Mouse (Mus musculus) v-Abl transformed pro-B cells (cell line): Measurements from ENCODE around the gene Gm10135.
"Not testable (repeated sequence)": the region's sequence is repeated elsewhere in the genome, so short reads cannot be mapped to it uniquely, and the experiment has no call there.

ENCODE experiments used
- in situ Hi-C, 2 experiments: fragments of 400-800 bp; cut with MboI; formaldehyde crosslinking; loops; one replicate each; pipeline ENCODE4 v1.15.1; 2025; ENCODE audit not compliant: unreplicated experiment in 2 of 2

Gm10135 gene

DNA sequence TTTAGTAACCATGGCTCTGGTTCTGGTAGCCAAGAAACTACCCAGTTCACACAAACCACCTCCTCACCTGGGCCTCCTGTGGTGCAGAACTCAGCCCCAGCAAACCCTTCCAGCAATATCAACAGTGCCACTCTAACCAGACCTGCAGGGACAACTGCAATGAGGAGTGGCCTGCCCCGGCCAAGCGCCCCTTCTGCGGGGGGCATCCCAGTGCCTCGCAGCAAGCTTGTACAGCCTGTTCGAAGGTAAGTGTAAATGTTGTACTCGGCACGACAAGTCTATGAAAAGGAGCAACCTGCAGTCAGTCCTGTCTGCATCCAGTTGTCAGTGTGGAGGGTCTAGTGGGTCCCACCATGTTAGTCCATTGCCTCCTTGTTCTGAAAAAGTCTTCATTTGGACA is at the start of gene Gm10135:
Gene Gm10135 (minus strand): TSS at position 101 of the 400 bp plus-strand sequence.
- in situ Hi-C loops: loop anchor here (25.0 kb wide), 3 partner anchors 612 to 663 kb away; partner anchors contain the start of genes Lrrc66 (in 1 of the 2) and Sgcb (in 1 of the 2)

DNA sequence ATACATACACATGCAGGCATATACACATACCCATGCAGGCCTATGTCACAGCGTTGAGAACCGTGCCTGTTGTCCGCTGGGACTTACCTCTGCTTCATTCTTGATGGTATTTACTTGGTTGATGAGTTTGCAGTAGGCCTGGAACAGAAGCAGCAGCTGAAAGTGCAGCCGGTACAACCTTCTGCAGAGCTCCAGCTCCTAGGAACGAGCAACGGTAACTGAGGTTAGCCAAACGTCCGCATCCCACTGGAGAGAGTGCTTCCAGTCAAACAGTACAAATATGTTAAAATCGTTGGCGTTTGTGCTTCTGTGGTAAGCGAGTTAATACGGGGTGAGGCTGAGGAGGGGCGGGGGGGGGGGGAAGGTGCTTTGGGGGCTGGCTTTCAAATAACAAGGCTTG is 49.3 kb upstream of the Gm10135 start:
- in situ Hi-C loops: loop anchor here in 1 of 2 experiments (10.0 kb wide), 1 partner anchor 51 kb away; no protein-coding TSS in a partner anchor

DNA sequence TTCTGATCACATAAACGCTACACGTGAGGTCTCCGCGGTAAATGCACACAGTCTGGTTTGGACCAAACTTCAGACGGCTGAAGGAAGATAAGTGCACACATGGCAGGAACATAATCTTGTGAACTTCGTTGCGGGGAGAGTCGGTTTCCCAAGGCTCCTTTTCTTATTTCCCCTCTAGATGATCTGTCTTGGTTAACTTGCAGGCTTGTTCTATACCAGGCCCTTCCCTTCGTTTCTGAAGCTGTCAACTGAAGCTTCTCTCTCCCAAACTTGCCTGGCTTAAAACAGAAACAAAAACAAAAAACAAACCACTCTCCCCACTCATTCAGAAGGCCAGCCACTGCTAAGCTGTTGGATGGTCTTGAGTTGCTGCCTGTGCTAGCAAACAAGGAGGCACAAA is 40.2 kb upstream of the Gm10135 start:
- in situ Hi-C loops: no loop called here

DNA sequence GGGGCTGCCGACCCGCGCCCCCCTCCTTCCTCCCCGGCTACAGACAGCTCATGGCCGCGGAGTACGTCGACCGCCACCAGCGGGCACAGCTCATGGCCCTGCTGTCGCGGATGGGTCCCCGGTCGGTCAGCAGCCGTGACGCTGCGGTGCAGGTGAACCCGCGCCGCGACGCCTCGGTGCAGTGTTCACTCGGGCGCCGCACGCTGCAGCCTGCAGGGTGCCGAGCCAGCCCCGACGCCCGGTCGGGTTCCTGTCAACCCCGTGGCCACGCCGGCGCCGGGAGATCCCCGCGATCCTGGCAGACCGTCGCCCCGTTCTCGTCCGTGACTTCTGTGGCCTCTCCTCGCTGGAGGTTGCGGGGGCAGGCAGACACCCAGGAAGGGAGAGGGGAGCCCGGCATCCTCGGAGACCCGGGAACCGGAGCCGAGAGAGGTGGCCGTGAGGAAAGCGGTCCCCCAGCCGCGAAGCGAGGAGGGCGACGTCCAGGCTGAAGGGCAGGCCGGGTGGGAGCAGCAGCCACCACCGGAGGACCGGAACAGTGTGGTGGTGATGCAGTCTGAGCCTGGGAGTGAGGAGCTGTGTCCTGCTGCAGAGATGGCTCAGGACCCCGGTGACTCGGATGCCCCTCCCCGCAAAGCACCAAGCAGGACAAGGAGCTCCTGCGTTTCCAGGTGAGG is 39.2 kb upstream of the Gm10135 start:
- in situ Hi-C loops: not testable (repeated sequence)

DNA sequence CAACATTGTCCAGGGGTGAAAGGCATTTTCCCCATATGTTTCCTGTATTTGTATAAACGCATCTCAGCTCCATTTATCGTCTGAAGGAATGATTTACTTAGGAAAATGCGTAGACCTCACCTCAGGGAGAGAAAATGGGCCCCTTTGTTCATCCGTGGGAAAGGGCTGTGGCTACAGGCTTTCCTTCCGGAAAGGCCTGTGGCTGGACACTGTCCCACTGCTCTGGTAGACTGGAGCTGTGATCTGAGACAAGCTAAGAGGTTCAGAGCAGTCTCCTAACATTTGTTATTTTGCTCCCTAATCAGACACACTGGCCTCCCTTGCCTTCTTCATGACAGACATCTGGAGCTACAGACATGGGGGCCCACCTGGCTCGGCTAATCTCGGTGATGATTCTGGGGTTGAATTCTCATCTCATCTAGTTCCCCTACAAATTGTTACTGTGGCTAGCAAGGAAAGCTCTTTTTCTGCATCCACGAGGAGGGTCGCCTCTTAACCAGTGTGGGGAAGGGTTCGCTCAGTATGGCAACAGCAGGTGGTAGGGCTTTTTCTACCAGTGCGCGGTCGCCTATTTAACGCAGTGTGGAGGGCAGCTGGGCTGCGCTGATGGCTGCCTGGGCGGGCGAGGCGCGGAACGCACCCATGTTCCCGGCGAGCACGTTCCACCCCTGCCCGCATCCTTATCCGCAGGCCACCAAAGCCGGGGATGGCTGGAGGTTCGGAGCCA is 38.5 kb upstream of the Gm10135 start:
- in situ Hi-C loops: not testable (repeated sequence)

DNA sequence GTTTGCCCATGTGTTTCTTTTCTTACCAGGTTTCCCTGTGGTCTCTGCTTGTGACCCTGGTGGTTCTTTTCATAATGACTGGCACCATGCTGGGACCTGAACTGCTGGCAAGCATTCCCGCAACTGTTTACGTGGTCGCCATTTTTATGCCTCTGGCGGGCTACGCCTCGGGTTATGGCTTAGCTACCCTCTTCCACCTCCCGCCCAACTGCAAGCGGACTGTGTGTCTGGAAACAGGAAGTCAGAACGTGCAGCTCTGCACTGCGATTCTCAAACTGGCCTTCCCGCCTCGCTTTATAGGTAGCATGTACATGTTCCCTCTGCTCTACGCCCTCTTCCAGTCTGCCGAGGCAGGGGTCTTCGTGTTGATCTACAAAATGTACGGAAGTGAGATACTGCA is 37.3 kb upstream of the Gm10135 start:
- in situ Hi-C loops: not testable (repeated sequence)

DNA sequence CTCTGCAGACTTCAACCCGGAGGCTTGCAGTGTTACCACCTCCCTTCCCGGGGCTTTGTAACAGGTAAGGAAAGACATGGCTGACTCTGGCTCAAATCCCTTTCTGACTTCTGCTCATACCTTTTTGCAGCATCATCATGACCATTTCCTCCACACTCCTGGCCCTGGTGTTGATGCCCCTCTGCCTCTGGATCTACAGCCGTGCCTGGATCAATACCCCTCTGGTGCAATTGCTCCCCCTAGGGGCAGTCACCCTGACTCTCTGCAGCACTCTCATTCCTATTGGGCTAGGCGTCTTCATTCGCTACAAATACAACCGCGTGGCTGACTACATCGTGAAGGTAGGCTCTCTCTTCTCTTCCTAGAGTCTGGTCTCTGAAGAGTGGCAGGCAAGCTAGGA is 33.7 kb upstream of the Gm10135 start:
- in situ Hi-C loops: not testable (repeated sequence)

DNA sequence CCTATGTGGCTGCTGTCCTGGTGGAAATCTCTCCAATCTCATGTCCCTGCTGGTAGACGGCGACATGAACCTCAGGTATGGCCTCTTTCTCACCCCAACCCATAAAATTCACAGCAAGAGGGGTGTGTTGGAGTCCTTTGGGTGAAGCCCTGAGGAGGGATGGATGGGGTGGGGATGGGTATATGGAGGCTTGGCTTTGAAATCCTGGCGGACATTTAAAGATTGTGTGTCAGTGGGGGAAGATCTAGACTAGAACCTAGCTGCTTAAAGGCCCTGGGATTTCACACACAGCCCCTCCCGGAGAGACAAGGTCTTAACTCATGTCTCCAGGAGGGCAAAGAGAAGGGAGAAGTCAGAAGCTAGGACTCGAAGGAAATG is 33.1 kb upstream of the Gm10135 start:
- in situ Hi-C loops: no loop called here

DNA sequence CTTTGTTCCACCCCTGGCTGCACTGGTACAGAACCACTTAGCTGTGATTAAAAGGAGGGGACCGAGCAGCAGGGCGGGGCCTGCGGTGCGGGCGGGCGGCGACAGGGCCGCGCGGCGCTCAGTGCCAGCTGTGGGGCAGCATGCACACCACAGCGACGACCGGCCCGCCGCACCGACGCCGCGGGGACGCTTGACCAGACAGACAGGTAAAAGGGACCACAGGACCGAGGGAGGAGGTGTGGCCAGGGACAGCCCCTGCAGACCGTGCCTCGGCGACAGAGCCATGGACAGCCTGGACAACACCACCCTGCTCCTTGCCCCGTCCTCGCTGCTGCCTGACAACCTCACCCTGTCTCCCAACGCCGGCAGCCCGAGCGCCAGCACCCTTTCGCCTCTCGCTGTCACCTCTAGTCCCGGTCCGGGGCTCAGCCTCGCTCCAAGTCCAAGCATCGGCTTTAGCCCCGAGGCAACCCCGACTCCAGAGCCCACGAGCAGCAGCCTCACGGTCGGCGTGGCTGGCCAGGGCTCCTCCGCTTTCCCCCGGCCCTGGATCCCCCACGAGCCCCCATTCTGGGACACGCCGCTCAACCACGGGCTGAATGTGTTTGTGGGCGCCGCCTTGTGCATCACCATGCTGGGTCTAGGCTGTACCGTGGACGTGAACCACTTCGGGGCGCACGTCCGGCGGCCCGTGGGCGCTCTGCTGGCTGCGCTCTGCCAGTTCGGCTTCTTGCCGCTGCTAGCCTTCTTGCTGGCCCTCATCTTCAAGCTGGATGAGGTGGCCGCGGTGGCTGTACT is 32.5 kb upstream of the Gm10135 start, which contains the start of gene Slc10a4:
Gene Slc10a4 (plus strand): TSS at position 100 of the 798 bp plus-strand sequence.
- in situ Hi-C loops: no loop called here

DNA sequence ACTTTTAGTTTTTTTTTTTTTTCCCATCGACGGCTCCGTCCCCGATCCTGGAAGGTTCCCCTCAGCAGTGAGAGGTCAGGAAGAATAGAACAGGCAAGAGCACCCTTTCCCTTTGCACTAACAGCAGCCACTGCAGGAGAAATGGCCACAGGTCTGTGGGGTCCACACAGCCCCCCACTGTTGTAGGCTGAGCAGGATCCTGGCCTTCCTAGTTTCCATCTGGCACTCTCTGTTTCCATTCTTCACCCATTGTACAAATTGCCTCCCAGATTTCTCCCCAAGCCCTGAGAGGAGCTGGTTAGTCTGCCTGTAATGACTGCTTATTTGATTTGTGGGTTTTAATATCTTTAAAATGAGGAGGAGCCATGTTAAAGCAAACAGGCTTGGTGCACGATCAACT is 29.5 kb upstream of the Gm10135 start:
- in situ Hi-C loops: no loop called here

DNA sequence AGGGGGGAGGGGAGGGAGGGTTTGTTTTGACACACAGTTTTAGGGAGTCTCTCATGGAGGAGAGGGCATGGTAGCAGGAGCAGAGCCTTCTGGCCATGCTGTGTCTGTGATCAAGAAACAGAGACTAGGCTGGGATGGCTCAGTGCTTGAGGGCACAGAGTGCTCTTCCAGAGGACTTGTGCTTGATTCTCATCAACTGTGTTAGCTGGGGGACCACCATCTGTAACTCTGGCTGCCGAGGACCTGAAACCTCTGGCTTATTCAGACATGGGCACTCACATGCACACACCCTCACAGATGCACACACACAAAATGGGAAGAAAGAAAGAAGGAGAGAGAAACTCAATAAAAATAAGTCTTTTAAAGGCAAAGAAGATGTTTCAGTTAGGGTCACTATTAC is 24.0 kb upstream of the Gm10135 start:
- in situ Hi-C loops: loop anchor here (25.0 kb wide), 3 partner anchors 636 to 661 kb away; partner anchors contain the start of genes Lrrc66 (in 1 of the 2) and Sgcb (in 1 of the 2)

DNA sequence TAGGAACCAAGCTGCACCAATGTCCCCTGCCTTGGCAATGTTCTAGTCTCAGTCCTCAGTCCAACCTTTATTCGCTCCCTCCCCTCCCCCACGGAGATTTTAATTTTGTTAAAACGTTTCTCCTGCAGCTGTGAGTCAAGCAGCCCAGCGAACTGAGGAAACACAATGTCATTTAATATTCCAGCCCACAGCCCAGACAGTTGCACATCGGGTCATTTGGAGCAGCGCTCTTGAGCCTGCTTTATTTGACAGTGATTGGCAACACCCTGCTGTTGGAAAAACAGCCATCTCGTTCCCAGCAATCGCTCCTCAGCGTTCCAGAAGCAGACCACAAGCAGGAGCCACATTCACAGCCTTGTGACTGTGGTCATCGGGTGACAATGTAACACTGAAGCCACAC is 20.9 kb upstream of the Gm10135 start:
- in situ Hi-C loops: loop anchor here (25.0 kb wide), 3 partner anchors 633 to 658 kb away; partner anchors contain the start of genes Lrrc66 (in 1 of the 2) and Sgcb (in 1 of the 2)

DNA sequence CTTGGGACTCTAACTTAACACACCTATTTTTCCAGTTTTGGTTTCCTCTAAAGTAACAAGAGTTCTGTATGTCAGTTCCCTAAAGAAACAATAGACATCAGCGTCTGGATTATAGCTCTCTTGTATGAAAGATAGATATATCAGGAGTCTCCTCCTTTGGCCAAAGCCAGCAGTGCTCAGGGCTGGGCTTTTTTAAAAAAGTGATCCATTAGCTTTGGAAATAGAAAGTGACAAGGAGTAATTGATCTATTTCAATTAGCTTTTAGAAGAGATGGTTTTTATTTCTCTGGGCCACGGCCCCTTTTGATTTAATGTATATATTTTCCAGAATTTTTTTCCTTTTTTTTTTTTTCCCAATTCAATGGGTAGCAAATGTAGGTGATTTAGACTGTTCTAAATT is 20.4 kb upstream of the Gm10135 start:
- in situ Hi-C loops: loop anchor here (25.0 kb wide), 3 partner anchors 633 to 658 kb away; partner anchors contain the start of genes Lrrc66 (in 1 of the 2) and Sgcb (in 1 of the 2)

DNA sequence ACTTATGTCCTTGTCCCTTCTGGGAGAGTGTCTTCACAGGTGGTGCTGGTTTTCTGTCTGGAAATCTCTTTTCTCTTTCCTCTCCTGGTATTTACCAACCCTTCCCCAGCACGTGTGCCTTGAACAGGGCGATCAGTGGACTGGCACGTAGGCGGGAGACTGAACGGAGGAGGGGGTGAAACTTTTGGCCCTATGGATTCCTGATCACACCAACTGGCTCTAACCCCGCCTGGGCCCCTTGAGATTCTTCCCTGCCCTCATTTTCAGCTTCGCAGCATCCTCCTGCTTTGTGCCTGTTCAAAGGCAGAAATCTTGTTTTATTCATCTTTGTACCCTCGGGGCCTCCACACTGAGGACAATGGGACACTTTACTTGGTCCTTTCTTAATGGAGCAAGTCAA is 19.9 kb upstream of the Gm10135 start:
- in situ Hi-C loops: loop anchor here (25.0 kb wide), 3 partner anchors 632 to 657 kb away; partner anchors contain the start of genes Lrrc66 (in 1 of the 2) and Sgcb (in 1 of the 2)

DNA sequence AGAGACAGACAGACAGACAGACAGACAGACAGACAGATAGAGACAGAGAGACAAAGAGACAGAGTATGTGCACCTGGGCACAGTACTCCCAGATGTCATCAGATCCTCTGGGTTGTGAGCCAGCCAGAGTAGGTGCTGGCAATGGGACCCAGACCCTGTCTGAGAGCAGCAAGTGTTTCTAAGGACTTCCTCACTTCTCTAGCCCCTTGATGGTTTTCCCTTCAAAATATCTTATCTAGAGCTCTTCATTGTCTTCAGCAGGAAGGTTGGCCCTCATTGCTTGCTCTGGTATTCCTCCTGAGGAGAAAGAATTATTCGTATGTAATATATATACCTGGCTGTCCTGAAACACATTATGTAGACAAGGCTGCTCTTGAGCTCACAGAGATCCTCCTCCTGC is 18.0 kb upstream of the Gm10135 start:
- in situ Hi-C loops: loop anchor here (25.0 kb wide), 3 partner anchors 630 to 655 kb away; partner anchors contain the start of genes Lrrc66 (in 1 of the 2) and Sgcb (in 1 of the 2)

DNA sequence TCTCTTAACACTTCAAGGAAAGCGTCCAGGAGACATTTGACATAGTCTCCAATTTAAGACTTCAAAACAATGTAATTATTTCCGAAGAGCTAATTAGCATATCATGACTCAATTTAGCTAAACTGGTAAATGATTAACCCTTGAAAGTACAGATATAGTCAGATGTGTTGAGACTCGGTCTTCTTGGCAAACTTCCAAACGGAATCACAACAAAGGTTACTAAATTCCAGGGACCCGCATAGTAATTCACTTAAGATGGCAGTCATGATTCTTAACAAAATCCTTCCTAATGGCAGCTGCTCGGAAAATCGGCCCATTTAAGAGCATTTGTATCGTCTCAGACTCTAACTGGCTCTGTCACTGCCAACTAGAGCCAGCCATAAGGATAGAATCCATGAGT is 15.3 kb upstream of the Gm10135 start:
- in situ Hi-C loops: loop anchor here (5.0 to 25.0 kb wide), 5 partner anchors 393 to 652 kb away; partner anchors contain the start of genes Lrrc66 (in 2 of the 2) and Sgcb (in 1 of the 2)

DNA sequence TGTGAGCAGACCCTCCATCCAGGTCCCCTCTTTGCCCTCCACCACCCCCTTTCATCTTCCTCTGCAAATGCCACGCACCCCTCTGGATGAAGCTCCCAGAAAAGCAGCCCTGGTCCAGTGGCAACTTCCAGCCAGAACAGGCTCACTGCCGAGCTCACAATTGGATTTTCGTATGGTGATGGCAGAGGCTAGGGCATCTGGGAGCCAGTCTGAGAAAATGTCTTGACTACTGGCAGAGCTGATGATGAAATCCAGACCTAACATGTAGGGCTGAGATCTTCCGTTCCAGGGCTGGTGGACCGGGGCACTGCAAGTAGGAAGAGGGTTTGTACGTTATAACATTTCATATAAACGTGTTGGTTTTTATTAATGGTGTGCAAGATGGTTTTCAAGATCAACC is 13.3 kb upstream of the Gm10135 start:
- in situ Hi-C loops: loop anchor here (5.0 to 25.0 kb wide), 5 partner anchors 395 to 650 kb away; partner anchors contain the start of genes Lrrc66 (in 2 of the 2) and Sgcb (in 1 of the 2)

DNA sequence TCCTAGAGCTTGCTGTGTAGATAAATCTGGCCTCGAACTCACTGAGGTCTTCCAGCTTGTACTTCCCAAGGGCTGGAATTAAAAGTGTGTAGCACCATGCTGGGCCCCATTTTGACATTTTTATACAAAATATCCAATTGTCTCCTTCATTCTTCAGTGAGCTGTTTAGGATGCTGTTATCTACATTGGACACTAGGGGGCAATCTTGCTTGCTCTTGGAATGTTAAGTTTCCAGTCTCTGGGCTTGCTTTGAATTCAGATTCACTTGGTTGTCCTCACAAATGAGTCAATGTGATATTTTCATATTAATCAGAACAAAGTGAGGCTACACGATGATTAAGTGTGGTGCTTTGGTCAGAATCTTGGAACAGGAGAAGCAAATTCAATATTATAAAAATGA is 9.6 kb upstream of the Gm10135 start:
- in situ Hi-C loops: loop anchor here (5.0 to 25.0 kb wide), 5 partner anchors 398 to 653 kb away; partner anchors contain the start of genes Lrrc66 (in 2 of the 2) and Sgcb (in 1 of the 2)

DNA sequence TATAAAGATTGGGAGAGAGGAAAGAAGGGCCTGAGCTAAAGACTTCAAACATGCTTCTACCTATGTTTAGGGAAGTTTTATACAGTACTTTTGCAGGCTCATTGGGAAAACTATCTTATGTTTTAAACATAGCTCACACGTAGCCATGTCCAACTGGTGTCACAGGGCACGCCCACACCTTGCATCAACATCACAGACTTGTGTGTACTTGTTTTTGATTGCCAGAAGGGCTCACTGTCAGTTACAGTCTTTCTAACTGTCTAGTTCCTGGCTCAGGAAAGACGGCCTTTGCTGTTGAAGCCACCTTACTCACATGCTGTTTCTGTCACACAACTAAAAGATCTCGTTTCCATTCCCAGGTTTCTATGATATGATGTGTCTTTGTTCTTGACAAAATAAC is 2.0 kb upstream of the Gm10135 start:
- in situ Hi-C loops: loop anchor here (25.0 kb wide), 3 partner anchors 614 to 661 kb away; partner anchors contain the start of genes Lrrc66 (in 1 of the 2) and Sgcb (in 1 of the 2)

DNA sequence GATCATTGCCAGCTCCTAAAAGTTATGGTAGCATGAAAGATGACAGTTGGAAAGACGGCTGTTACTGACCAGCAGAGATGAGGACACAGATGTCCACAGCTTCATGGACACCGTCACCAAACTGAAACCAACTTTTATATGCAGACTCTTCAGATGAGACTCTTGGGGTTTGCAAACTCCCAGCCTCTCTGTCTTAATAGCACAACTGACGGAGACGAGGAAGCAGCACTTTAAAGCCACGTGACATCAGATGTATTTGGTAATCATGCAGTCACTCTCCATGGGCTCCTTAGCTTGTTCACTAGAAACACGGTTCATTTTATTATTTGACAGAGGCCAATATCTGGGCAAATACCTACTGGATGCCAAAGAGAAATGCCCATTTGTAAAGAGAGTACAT is 1.5 kb upstream of the Gm10135 start:
- in situ Hi-C loops: loop anchor here (25.0 kb wide), 3 partner anchors 614 to 661 kb away; partner anchors contain the start of genes Lrrc66 (in 1 of the 2) and Sgcb (in 1 of the 2)
